Mouse (Mus musculus): ENCODE data around the gene Gm45062. TPM values are rescaled to one million over a fixed set of nuclear protein-coding genes. Genes with fewer than 3 reads are reported as not detected.
A peak's percentile ranks its signal among the peaks of the same experiment; 100 is the strongest.

The Gm45062 gene
- polyA plus RNA-seq (2017; shearing (Covaris generic)): 10 to 100 TPM; 42.7 to 55.6 (median 46.5) TPM

DNA sequence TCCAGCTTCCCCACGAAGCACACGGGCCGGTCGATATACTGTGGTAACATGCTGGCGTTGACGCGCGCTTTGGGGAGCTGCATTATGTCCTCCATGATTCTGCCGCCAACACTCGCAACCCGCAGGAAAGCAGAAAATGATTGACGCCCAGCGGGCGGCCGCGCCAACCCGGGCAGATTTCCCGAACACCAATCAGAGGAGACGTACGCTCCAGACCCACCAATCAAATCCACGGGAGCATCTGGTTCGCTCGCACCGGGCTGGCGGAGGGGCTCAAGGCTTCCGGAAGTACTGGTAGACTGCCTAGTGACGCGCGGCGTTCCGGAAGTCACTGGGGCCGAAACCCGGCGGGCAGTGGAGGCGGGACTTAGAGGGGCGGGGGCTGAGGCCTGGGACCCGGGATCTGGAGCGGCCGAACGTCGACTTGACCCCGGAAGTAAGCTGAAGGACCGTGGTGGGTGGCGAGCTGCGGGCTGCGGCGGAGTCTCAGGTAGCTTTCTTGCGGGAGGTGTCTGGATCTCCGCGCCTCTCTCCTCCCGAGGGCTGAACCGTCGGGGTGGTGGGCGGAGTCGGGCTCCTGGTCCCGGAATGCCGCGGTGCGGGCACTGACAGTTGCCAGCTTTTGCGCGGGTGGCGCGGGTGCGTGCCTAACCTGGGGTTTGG lies at the start of gene Gm45062, which contains the start of the genes Rpa3 and Umad1:
TSS of gene Gm45062 (plus strand) at position 447 of the 663 bp plus-strand sequence.
TSS of gene Rpa3 (minus strand) at position 170 of the 663 bp plus-strand sequence.
TSS of gene Umad1 (plus strand) at position 285 of the 663 bp plus-strand sequence.
- ATAC-seq: peak; percentile 98

DNA sequence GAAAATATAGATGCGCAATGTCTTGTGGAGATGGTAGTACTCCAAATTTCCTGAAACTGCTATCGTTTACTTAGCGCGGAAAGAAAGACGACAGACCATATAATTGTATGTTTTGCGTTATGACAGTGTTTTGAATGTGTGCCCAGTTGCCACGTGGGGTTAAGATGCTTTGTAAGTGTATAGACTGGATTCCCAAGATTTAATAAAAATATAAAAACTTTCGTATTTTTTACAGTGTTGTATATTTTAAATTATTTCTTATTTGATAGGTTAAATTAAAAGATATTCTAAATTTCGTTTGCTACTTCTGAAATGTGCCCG lies 49.4 kb upstream of the Gm45062 start:
- ATAC-seq: peak; percentile 5

DNA sequence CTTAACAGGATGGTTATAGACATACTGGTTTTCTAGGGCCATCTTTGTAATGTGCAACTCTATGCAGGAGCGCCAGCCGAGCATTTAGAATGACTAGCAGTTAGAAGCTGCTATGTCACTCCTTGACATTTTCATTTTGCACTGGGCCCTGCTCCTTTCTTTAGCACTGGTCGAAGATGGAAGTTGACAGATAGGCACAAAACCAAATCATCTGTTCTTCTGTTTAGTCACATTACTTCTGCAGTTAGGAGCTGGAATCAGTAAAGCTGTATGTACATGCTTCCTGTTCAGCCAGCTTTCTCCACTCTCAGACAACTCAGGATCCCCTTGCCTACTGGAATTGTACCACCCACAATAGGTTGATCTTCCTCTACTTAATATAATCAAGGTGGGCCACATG lies 48.6 kb upstream of the Gm45062 start:
- no peak for ATAC-seq

DNA sequence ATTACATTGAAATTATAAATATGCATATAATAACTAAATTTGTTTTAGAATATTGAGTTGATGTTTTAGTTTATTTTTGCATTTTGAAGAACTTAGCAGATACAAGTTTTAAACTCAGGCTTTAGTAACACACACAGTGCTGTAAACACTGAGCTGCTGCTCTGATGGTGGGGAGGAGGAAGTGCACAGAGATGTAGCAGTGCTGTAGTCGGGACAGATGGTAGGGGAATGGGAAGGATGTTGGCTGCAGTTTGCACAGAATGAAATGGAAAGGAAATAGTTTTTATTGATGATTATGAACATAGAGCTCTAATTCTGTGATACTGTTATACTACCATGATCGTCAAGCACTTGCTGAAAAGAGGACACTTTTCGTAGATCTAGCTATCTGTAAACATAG lies 32.2 kb upstream of the Gm45062 start:
- no peak for ATAC-seq

DNA sequence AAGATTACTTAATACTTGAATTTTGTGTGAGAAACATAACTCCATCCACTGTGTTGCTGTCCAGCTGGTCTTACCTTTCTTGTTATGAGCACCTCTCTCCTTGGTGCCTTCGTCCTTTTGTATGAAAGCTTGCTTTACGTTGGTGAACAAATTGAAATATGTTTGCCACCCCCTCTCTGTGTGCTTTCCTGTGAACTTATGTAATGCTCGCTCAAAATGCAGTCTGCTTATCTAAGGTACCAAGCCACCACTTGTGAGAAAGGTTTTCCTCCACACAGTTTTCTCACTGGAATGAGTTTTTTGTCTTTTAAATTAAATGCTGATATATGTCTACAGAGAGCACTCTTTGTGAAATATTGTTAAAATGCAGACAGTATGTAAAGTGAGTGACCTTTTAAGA lies 30.7 kb upstream of the Gm45062 start:
- ATAC-seq: no peak

DNA sequence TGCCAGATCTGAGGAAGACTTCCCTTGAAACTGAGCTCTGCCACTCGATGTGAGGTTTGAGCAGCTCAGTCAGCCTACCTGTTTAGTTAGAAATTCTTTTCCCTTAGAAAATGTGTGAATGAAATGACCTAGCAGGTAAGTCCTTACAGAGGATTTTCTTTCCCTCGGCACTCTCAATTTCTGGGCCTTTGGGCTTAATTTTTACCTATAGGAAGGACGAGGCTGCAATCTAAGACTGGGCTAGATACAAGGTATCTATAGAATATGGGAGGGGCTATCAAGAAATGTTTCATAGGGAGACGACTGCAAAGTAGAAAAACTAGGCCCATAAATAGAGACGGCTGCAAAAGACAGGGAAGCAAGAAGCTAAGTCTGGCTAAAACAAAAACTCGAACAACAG lies 934 bp upstream of the Gm45062 start:
- no peak for ATAC-seq

DNA sequence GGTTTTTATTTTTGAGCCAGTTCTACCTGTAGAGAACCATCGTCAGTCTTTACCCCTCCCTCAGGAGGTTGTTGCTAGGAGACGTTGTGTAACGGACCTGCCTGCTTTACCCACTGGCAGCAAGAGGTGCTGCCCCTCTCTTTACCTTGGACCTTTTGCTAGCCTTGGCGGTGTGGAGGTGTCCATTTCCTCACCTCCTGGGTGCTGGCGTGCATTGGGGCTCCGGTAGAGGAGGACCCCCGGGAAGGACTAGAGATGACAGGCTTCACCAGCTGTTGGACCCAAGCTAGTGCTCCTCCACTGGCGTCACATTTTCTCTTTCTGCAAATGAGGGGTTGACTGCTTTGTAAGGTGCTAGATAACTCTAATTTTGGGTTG lies 406 bp downstream of the Gm45062 start:
- ATAC-seq: peak; percentile 43

DNA sequence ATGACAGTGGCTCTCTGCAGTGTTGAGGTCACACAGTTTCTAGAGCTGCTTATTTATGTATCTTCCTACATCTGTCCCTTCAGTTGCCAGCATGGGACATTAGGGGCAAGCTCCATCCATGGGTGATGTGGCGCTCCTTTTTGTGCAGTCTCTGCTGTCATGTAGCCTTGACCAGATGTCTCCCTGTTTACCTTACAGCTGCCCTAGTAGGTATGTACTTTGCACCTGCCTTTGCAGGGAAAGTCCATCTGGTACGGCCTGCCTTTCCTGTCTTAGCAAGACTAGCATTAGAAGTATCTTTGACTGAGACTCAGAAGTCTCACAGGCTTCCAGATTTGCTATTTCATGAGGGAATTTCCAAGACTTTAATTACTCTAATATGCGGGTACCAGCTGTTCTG lies 11.8 kb downstream of the Gm45062 start:
- ATAC-seq: no peak

DNA sequence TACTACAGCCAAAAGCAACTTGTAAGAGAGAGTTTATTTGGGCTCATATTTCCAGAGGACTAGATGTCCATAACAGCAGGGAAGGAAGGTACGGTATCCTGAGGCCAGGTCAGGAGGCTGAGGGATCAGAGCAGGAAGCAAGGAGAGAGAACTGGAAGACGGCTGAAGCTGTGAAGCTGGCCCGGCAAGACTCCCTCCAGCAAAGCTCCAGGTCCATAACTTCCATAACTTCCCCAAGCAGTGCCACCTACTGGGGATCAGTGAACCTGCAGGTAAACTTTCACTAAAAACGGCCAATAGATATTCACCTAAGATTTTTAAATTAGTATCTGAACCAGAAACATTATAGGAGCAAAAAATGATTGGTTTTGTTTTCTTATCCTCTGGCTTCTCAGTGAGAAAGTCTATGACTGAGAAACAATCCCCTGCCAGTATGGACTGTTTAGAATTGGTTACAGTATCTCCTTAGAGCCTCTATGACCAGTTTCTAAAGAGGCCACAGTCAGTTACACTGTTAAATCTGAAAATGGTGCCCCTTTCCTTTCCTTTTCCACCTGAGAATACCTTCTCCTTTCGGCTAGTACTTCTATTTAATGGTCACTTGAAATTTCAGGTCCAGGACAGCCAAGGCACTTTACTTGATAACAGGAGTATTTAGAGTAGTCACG lies 15.3 kb downstream of the Gm45062 start:
- peak; percentile 79 for ATAC-seq

DNA sequence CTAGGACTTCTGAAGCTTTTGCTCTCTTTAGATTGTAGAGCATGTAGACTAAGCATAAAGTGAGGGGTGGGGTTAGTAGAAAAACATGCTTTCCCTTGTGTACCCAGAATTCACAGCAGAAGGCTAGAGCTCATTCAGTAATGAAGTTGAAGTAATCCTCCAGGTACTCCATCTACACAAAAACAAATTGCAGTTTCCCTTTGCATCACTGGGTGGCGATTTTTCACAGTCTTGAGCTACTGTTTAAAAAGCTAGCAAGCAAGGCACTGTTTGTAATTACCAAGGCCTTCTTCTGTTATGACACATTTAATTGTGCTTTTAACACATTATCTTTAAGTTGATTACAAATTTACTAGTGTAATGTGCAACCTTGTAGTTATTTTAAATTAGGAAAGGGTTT lies 15.8 kb downstream of the Gm45062 start:
- peak; percentile 75 for ATAC-seq

DNA sequence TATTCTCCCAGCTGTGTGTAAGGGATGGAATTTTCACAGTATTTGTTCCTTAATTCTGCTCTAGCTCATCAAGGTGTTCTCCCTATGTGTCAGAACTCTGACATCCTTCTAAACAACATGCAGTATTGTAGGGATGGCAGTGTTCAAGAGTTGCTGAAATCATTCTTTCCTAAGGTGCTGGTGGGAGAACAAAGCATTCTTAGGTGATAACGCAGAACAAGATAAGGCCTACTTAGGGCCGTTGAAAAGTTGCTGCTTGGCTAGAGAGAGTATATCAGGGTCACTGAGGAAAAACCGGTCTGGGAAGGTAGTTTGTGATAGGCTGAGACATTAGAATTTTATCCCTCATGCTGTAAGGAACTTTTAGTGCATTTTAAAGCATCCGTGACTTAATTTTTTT lies 17.2 kb downstream of the Gm45062 start:
- no peak for ATAC-seq

DNA sequence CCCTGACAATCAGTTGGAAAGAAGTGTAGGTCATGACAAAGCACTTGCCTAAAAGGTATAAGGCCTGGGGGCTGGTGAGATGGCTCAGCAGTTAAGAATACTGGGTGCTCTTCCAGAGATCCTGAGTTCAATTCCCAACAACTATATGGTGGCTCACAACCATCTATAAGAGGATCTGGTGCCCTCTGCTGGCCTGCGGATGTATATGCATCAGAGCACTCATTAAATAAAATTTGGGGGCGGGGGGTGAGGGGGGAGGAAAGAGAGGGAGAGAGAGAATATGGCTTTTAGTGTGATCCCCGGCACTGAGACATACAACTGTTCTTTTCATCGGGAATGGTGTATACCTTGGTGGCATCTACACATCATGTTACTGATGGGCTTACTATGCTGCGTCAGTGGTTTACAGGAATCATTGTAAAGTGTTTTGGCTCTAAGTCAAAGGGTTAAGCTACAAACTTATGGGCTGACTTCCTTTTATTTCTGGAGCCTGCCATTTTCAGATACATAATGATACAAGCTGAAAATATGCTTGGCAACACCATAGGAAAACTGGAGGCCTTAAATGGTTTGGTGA lies 19.3 kb downstream of the Gm45062 start:
- peak; percentile 41 for ATAC-seq

DNA sequence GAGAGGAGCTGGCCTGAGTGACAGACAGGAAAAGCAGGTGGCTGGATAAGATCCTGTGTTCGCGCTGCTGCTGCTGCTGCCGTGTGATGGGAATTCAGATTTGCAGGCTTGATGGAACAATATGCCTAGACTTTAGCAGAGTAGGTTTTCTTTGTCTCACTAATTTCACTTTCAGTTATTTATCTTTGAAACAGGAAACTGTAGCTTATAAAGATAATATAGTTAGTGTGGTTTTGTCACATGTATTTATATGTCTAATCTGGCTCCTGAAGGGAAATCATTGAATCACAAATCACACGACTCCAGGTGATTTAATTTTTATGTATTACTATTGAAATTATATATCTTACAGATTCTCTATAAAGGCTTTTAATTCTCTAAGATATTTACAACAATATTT lies 24.0 kb downstream of the Gm45062 start:
- ATAC-seq: peak; percentile 51

DNA sequence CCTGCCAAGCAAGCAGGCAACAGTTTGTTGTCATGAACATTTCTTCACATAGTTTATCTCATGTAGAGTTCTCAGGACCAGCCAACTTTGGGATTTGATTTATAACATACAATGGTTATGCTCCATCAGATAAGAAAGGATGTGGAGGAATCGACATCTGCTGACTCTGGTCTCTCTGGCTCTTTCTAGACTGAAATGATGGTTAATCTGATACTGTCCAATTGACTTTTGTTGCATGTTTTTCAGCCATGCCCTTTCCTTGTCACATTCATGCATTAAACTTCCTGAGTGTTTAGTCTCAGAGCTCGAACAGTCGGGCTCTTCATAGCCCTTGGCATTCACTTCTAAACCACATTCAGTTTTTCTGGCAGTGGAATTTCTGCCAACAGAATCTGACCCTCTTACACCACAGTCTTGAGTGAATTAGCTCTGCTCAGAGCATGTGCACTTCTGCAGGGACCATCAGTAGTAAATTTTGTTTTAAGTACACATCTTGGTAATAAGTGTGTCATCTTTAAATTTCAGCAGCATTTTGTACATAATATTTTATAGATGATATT lies 26.2 kb downstream of the Gm45062 start:
- ATAC-seq: no peak

DNA sequence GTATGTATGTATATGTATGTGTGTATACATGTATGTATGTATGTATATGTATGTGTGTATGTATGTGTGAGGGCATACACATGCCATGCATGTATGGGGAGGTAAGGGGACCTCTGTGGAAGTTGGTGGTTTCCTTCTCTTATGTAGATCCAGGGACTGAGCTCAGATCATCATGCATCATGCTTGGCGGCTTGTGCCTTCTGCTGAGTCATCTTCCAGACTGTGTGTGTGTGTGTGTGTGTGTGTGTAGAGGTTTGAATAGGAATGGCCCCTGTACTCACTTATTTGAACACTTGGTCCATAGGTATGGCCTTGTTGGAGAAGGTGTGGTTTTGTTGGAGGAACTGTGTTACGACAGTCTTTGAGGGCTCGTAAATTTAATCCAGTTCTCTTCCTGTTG lies 26.9 kb downstream of the Gm45062 start:
- no peak for ATAC-seq

DNA sequence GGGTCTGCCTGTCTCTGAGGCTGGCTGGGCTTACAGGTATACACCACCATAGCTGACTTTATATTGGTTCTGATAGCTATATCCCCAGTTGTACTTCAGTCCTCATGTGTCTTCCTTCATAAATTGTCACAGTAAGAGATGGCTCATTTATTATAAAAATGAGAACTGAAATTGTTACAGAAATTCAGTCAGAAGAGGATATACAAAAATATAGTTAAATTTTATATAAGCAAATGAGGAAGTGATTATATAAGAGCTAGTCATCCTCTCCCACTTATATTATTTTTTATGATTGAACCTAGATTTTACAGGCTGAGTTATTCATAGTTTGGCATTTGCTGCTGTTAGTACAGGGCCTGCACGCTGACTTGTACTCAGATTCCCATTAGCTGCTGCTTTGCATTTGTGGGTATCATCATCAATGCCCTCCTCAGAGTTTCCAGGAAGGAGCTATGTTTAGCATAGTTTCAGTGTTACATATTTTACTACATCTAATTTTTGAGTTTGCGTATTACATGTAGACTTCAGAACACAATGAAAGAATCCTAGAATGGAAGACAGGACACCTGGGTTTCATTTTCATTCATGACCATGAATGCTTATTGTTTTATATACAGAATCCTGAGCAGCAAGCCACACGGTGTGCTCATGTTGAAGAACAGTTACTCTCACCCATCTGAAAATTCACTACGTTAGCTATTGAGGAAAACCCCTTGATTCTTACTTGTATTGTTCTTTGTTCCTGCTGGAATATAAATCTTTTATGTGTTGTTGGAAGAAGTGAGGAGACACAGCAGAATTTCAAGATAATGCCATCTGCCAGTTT lies 29.7 kb downstream of the Gm45062 start:
- no peak for ATAC-seq

DNA sequence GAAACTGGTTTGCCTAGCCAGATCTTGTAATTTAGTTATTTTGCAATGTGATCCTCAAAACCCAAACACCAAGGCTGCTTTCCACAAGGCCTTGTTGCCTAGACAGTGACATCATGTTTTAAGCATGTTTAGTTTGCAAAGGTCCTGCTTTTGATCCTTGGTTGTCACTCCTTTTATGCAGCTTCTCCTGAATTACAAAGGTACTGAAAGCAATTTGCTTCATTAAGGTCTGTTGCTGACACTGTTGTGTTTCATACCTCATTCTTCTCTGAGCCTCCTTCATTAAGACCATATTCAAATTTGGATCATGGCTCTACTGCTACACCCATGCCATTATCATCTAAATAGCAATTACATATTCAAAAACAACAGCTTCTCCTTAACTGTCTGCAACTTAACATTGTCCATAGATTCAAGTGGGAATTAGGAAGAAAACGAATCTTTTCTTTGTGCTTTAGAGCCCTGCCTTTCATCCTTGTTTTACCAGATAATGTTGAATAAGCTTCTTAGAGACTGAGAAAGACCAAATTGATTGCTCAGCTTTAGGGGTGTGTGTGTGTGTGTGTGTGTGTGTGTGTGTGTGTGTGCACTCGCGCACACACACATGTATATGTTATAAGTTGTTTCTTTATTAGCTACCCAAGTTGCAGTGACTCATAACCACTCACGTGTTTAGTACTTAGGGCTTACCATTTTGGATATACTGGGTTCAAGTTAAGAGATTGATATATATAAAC lies 35.0 kb downstream of the Gm45062 start:
- ATAC-seq: no peak

DNA sequence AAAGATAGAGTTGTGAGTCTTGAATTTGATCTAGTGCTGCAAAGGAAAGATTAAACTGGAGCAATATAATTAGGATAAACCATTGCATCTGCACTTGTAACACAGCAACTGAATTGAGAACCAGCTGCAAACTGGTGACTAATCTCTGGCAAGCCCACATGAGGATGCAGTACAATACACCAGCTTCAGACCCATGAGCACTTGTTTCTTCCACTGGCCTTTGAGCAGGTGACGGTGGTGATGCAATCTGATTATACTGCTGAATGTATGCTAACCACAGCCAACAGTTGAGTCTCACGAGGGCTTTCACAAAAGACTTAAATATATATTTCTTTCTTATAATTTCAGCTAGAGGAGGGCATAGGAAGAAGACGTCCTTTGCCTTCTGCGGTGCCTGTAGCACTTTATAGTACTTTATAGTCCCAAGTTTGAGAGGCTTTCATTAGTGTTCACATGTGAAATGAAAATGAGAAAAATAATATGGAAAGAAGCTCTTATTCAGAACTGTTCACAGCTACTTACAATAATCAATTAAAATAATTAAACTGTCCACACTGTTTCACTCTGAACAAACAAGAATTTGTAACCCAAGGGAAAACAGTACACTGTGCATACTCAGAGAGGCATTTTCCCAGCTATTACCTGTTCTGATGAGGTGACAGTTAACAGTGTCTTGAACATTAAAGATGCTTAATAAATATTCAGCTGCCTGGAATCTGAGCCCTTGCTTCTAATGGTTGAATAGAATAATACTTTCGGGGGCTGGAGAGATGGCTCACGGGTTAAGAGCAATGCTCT lies 40.0 kb downstream of the Gm45062 start:
- ATAC-seq: peak; percentile 58

DNA sequence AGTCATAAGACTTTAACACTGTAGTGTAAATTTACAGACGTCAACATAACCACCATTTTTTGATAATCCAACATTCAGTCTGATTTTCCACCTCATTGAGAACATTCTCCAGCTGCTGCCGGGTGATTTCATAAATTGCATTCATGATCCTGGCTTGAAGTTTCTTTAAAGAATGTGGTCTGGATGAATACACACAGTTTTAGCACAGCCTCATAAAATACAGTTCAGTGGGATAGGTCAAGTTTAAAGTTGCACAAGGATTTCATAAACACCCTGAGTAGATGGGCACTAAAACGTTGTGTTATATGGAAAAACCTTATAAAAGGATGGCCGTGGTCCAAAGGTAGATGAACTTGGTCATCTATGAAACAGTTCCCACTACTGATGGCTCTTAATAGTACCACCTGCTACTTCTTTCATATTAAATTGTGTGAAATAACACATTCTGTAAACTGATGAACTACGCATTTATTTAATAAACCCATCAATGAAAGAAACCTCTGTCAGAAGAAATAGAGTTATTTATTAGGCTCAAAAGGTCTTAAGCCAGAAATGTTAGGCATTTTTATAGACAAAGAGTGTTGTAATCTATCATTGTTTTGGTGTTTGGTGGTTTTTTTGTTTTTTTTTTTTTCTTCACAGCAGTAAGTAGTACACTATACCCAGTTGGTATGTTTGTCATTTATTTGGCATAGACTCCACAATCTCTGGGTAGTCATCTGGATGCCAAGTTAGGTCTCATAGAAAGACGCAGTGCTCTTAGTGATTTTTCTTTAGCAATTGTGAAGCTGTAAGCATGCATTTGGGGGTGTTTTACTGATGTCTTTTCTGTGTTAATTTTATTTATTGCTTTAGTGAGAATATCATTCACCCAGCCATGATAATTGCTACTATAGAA lies 48.9 kb downstream of the Gm45062 start:
- ATAC-seq: no peak

DNA sequence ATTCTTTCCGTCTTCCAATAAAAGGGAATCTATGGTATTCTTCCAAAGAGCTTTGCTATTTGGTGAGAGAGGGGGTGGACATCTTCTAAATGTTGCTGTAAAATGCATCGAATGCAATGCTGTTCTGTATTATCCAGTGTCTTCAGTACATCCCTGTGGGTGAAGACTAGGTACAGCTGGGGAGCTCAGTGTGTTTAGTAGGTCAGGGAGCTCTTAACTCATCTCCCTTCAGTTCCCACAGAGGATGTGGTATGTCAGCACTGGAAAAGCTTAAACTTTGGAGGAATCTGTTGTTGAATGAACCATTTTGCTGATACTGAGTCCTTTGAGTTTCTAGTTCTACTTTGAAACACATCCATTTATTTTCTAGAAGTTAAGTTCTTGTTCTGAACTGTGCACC lies 53.3 kb downstream of the Gm45062 start:
- ATAC-seq: no peak

Data from inflammation-experienced regulatory T-cells, adult 6 months (primary cell).